Mouse (Mus musculus) heart, adult 2 months (tissue): Measurements from ENCODE around the gene Ccdc96.

Source experiments
- CTCF ChIP-seq: fragments of 200-600 bp; IDR thresholded peaks from 2 replicates; pipeline ENCODE4 v1.8.1; 2022; ENCODE audit warnings: antibody characterized with exemption, mild to moderate bottlenecking, moderate library complexity
- EP300 ChIP-seq: fragments of 200-500 bp; IDR thresholded peaks from 2 replicates; pipeline ENCODE4 v1.6.1; 2011; ENCODE audit warnings: low read depth, low read length, control low read depth; ENCODE audit not compliant: insufficient read depth
- POLR2A ChIP-seq: fragments of 200-500 bp; IDR thresholded peaks from 2 replicates; pipeline ENCODE4 v1.6.1; 2011; ENCODE audit warnings: mild to moderate bottlenecking, low read depth, low read length, control low read depth; ENCODE audit not compliant: insufficient read depth

- TF ChIP-seq CTCF, result peak; percentile 77
- no peak for TF ChIP-seq POLR2A
- TF ChIP-seq EP300, result 0 out of 2 replicates have a peak, but pooled peaks have one; percentile 52
These were observed 4.8 kb downstream of the Ccdc96 start for GRCm38 (mm10) chr5:36489225-36489624.
